Mouse (Mus musculus) forebrain, embryonic 15.5 days (tissue): ENCODE results near the gene Nek9. TPM values are rescaled to one million over a fixed set of nuclear protein-coding genes. Genes with fewer than 3 reads are reported as not detected.
A peak's percentile ranks its signal among the peaks of the same experiment; 100 is the strongest.

ENCODE experiments used
- ATAC-seq: fragments of 200-750 bp; cut with Nextera tagmentation; replicated peaks from 2 replicates; pipeline ENCODE4 v1.8.0; 2017; ENCODE audit warnings: mild to moderate bottlenecking, moderate TSS enrichment, moderate library complexity
- H3K27ac ChIP-seq: fragments of 300-500 bp; sonication (generic); replicated peaks from 2 replicates; pipeline ENCODE4 v1.5.1; 2015; ENCODE audit warnings: mild to moderate bottlenecking, inconsistent platforms
- H3K27me3 ChIP-seq: fragments of 300-500 bp; sonication (generic); 2 replicates; pipeline ENCODE4 v1.6.1; 2015; ENCODE audit warnings: inconsistent platforms
- H3K36me3 ChIP-seq: fragments of 300-500 bp; sonication (generic); 2 replicates; pipeline ENCODE4 v1.6.1; 2015; ENCODE audit warnings: mild to moderate bottlenecking, inconsistent platforms
- H3K4me1 ChIP-seq: fragments of 300-500 bp; sonication (generic); 2 replicates; pipeline ENCODE4 v1.6.1; 2015; ENCODE audit warnings: inconsistent platforms
- H3K4me2 ChIP-seq: fragments of 300-500 bp; sonication (generic); replicated peaks from 2 replicates; pipeline ENCODE4 v1.6.1; 2015; ENCODE audit warnings: mild to moderate bottlenecking, inconsistent platforms
- H3K4me3 ChIP-seq: fragments of 300-500 bp; sonication (generic); 2 replicates; pipeline ENCODE4 v1.5.1; 2015; ENCODE audit warnings: mild to moderate bottlenecking, inconsistent platforms
- H3K9ac ChIP-seq: fragments of 300-500 bp; sonication (generic); replicated peaks from 2 replicates; pipeline ENCODE4 v1.6.1; 2015; ENCODE audit warnings: mild to moderate bottlenecking, inconsistent platforms
- H3K9me3 ChIP-seq: fragments of 300-500 bp; sonication (generic); 2 replicates; pipeline ENCODE4 v1.6.1; 2016; ENCODE audit warnings: inconsistent platforms
- WGBS: fragments of 180-500 bp; shearing (Covaris S2); methylation state at CpG from one replicate; pipeline ENCODE4 v1.1.7; 2015; ENCODE audit warnings: mixed read lengths; 5-methylcytosine and 5-hydroxymethylcytosine counted together
- polyA plus RNA-seq: library from polyadenylated mRNA; unstranded; fragments of >200 nt; fragmentation: Nextera tagmentation; extraction: Ambion mirVana; gene quantifications from 2 replicates; pipeline ENCODE4 v1.2.1, GENCODE M21; 2015

Nek9 gene
- polyA plus RNA-seq, 1 experiment from 2014 or later = 14.6 TPM

- H3K9me3 ChIP-seq = no peaks in the 10 kb centered on the region
Measured at GRCm38 (mm10) chr12:85342310-85342709, 3.1 kb upstream of the Nek9 start.

GRCm38 (mm10) chr12:85341131-85341530, 2.0 kb upstream of the Nek9 start:
- peak; percentile 36 for ATAC-seq
- H3K4me2 ChIP-seq = no peak overlapping the region
- 0 out of 2 replicates have a peak overlapping the region, but pooled peaks have one; percentile 34 for H3K27ac ChIP-seq
- H3K36me3 ChIP-seq = peaks cover 9% of the 10 kb centered on the region; the same call in 1 of the 2 replicates
- H3K4me3 ChIP-seq = no peak overlapping the region
- no peaks in the 10 kb centered on the region for H3K9me3 ChIP-seq
- H3K9ac ChIP-seq = no peak overlapping the region
- no peaks in the 10 kb centered on the region for H3K27me3 ChIP-seq
- WGBS = 84% methylated on average over 1 of the region's 1 CpGs
- H3K4me1 ChIP-seq = peaks cover 23% of the 10 kb centered on the region

More at GRCm38 (mm10) chr12:85342310-85342709, 3.1 kb upstream of the Nek9 start:
- Histone ChIP-seq H3K9ac (no peak overlapping the region), H3K4me1 (peaks cover 22% of the 10 kb centered on the region), H3K36me3 (peaks cover 9% of the 10 kb centered on the region; the same call in 1 of the 2 replicates), H3K27ac (no peak overlapping the region), H3K4me3 (no peak overlapping the region), H3K27me3 (no peaks in the 10 kb centered on the region), H3K4me2 (no peak overlapping the region)
- ATAC-seq = no peak
- 79% methylated on average over 3 of the region's 4 CpGs for WGBS

- Histone ChIP-seq H3K4me2 (peak overlapping the region; percentile 63; the same call in 1 of the 2 replicates), H3K4me1 (peaks cover 23% of the 10 kb centered on the region), H3K4me3 (no peak overlapping the region), H3K9me3 (no peaks in the 10 kb centered on the region), H3K27me3 (no peaks in the 10 kb centered on the region), H3K36me3 (peaks cover 9% of the 10 kb centered on the region; the same call in 1 of the 2 replicates), H3K27ac (no peak overlapping the region; the same call in 1 of the 2 replicates), H3K9ac (no peak overlapping the region)
- no peak for ATAC-seq
- 54% methylated on average over 4 of the region's 4 CpGs for WGBS
Measured at GRCm38 (mm10) chr12:85339947-85340346, 785 bp upstream of the Nek9 start.

GRCm38 (mm10) chr12:85338815-85339214, 347 bp downstream of the Nek9 start:
- under 1% methylated on average over 41 of the region's 42 CpGs for WGBS
- peak overlapping the region; percentile 92 for H3K4me3 ChIP-seq
- H3K4me1 ChIP-seq = peaks cover 23% of the 10 kb centered on the region
- peak overlapping the region; percentile 86 for H3K27ac ChIP-seq
- H3K9ac ChIP-seq = peak overlapping the region; percentile 93
- H3K27me3 ChIP-seq = no peaks in the 10 kb centered on the region
- ATAC-seq = peak; percentile 82
- no peaks in the 10 kb centered on the region for H3K9me3 ChIP-seq
- peaks cover 15% of the 10 kb centered on the region for H3K36me3 ChIP-seq
- H3K4me2 ChIP-seq = peak overlapping the region; percentile 63

GRCm38 (mm10) chr12:85337567-85338311, 1.4 kb downstream of the Nek9 start:
- H3K9ac ChIP-seq = no peak overlapping the region

GRCm38 (mm10) chr12:85330153-85330552, 9.0 kb downstream of the Nek9 start:
- Histone ChIP-seq H3K36me3 (peaks cover 85% of the 10 kb centered on the region), H3K4me3 (no peak overlapping the region), H3K9me3 (no peaks in the 10 kb centered on the region), H3K9ac (no peak overlapping the region), H3K4me2 (no peak overlapping the region), H3K4me1 (no peaks in the 10 kb centered on the region), H3K27me3 (no peaks in the 10 kb centered on the region), H3K27ac (no peak overlapping the region)
- WGBS = 94% methylated on average over 7 of the region's 7 CpGs
- no peak for ATAC-seq

More at GRCm38 (mm10) chr12:85337567-85338311, 1.4 kb downstream of the Nek9 start:
- Histone ChIP-seq H3K27ac (no peak overlapping the region), H3K9me3 (no peaks in the 10 kb centered on the region), H3K4me2 (peak overlapping the region; percentile 63; the same call in 1 of the 2 replicates), H3K27me3 (no peaks in the 10 kb centered on the region), H3K4me3 (peak overlapping the region; percentile 92; the same call in 1 of the 2 replicates), H3K36me3 (peaks cover 25% of the 10 kb centered on the region), H3K4me1 (peaks cover 23% of the 10 kb centered on the region)
- ATAC-seq = no peak
- WGBS = 84% methylated on average over 6 of the region's 6 CpGs

- Histone ChIP-seq H3K9ac (no peak overlapping the region), H3K36me3 (peaks cover 90% of the 10 kb centered on the region), H3K4me3 (no peak overlapping the region), H3K9me3 (no peaks in the 10 kb centered on the region), H3K4me2 (no peak overlapping the region), H3K27ac (no peak overlapping the region), H3K27me3 (no peaks in the 10 kb centered on the region), H3K4me1 (no peaks in the 10 kb centered on the region)
- 59% methylated on average over 3 of the region's 3 CpGs for WGBS
- ATAC-seq = no peak
Measured at GRCm38 (mm10) chr12:85308651-85309050, 30.5 kb downstream of the Nek9 start.

- Histone ChIP-seq H3K9ac (no peak overlapping the region), H3K4me3 (no peak overlapping the region), H3K27me3 (no peaks in the 10 kb centered on the region), H3K27ac (no peak overlapping the region; the same call in 1 of the 2 replicates), H3K36me3 (peaks cover 89% of the 10 kb centered on the region), H3K4me1 (no peaks in the 10 kb centered on the region), H3K9me3 (no peaks in the 10 kb centered on the region), H3K4me2 (no peak overlapping the region)
- 46% methylated on average over 16 of the region's 16 CpGs for WGBS
- peak; percentile 58 for ATAC-seq
Measured at GRCm38 (mm10) chr12:85305247-85305892, 33.8 kb downstream of the Nek9 start.

GRCm38 (mm10) chr12:85304725-85305124, 34.4 kb downstream of the Nek9 start:
- Histone ChIP-seq H3K27ac (no peak overlapping the region), H3K36me3 (peaks cover 87% of the 10 kb centered on the region), H3K27me3 (no peaks in the 10 kb centered on the region), H3K4me1 (no peaks in the 10 kb centered on the region), H3K4me3 (no peak overlapping the region), H3K9ac (no peak overlapping the region), H3K4me2 (no peak overlapping the region), H3K9me3 (no peaks in the 10 kb centered on the region)
- 83% methylated on average over 4 of the region's 4 CpGs for WGBS
- no peak for ATAC-seq

GRCm38 (mm10) chr12:85303256-85303655, 35.9 kb downstream of the Nek9 start:
- no peak overlapping the region for H3K27ac ChIP-seq
- H3K9me3 ChIP-seq = no peaks in the 10 kb centered on the region
- no peak overlapping the region for H3K9ac ChIP-seq
- no peak for ATAC-seq
- 85% methylated on average over 2 of the region's 2 CpGs for WGBS
- H3K4me3 ChIP-seq = no peak overlapping the region
- H3K36me3 ChIP-seq = peaks cover 78% of the 10 kb centered on the region
- H3K27me3 ChIP-seq = no peaks in the 10 kb centered on the region
- no peak overlapping the region for H3K4me2 ChIP-seq
- H3K4me1 ChIP-seq = no peaks in the 10 kb centered on the region

GRCm38 (mm10) chr12:85298835-85299180, 40.4 kb downstream of the Nek9 start:
- H3K4me1 ChIP-seq = no peaks in the 10 kb centered on the region
- H3K27me3 ChIP-seq = no peaks in the 10 kb centered on the region
- no peak overlapping the region for H3K27ac ChIP-seq
- H3K4me2 ChIP-seq = no peak overlapping the region
- H3K9me3 ChIP-seq = no peaks in the 10 kb centered on the region
- H3K9ac ChIP-seq = no peak overlapping the region
- ATAC-seq = no peak
- no peak overlapping the region for H3K4me3 ChIP-seq
- 91% methylated on average over 1 of the region's 1 CpGs for WGBS
- H3K36me3 ChIP-seq = peaks cover 40% of the 10 kb centered on the region

- Histone ChIP-seq H3K9ac (no peak overlapping the region), H3K4me3 (no peak overlapping the region), H3K9me3 (no peaks in the 10 kb centered on the region), H3K4me1 (no peaks in the 10 kb centered on the region), H3K27me3 (no peaks in the 10 kb centered on the region), H3K4me2 (no peak overlapping the region), H3K36me3 (peaks cover 37% of the 10 kb centered on the region), H3K27ac (no peak overlapping the region)
- 90% methylated on average over 11 of the region's 11 CpGs for WGBS
- ATAC-seq = no peak
Measured at GRCm38 (mm10) chr12:85298127-85298834, 40.9 kb downstream of the Nek9 start.
